Mouse (Mus musculus) cortical plate, adult 2 months (tissue): Measurements from ENCODE around the gene Snrnp35.

ENCODE experiments used
- CTCF ChIP-seq: fragments of 200-500 bp; IDR thresholded peaks from 2 replicates; pipeline ENCODE4 v1.5.1; 2011; ENCODE audit warnings: mild to moderate bottlenecking, control low read depth, low read length; ENCODE audit not compliant: insufficient read depth; ENCODE audit errors: extremely low read depth
- POLR2A ChIP-seq: fragments of 200-500 bp; IDR thresholded peaks from 2 replicates; pipeline ENCODE4 v1.6.1; 2011; ENCODE audit warnings: mild to moderate bottlenecking, low read length, control low read depth; ENCODE audit not compliant: insufficient read depth; ENCODE audit errors: extremely low read depth

GRCm38 (mm10) chr5:124528351-124528750, 45.4 kb downstream of the Snrnp35 start:
- TF ChIP-seq CTCF (no peak), POLR2A (no peak)
